Mouse (Mus musculus): ENCODE data around the gene Arel1.

Gene Arel1

GRCm38 (mm10) chr12:84907024-84907626, 63.6 kb downstream of the Arel1 start:
- DNase-seq (ENCODE audit: low read depth, low spot score) = no peak

GRCm38 (mm10) chr12:84904399-84904798, 66.3 kb downstream of the Arel1 start:
- DNase-seq (ENCODE audit: low read depth, low spot score) = no peak

- DNase-seq (ENCODE audit: low read depth, low spot score) = no peak
These were observed 70.4 kb downstream of the Arel1 start for GRCm38 (mm10) chr12:84900317-84900716.

- no peak for DNase-seq (ENCODE audit: low read depth, low spot score)
These were observed 73.4 kb downstream of the Arel1 start for GRCm38 (mm10) chr12:84897322-84897721.

DNA sequence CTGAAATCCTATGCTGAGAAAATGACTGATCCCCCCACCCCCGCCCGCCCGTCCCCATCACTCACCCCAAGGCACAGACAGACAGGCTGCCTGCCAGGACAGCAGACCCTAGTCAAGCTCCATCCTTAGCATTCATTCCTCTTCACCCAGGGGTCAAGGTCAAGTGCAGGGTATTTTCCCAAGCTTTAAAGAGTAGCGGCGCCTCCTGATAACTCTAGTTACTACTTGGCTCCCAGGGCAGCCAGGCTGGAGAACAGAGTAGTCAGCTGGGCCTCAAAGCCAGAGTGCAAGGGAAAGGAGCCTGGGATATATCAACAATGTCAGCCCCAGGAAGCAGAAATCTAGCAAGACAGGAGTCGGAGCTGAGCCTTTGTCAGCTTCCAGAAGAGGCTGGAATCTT, 74.5 kb downstream of the Arel1 start:
- no peak for DNase-seq (ENCODE audit: low read depth, low spot score)

- no peak for DNase-seq (ENCODE audit: low read depth, low spot score)
These were observed 76.8 kb downstream of the Arel1 start for GRCm38 (mm10) chr12:84893648-84894628.

DNA sequence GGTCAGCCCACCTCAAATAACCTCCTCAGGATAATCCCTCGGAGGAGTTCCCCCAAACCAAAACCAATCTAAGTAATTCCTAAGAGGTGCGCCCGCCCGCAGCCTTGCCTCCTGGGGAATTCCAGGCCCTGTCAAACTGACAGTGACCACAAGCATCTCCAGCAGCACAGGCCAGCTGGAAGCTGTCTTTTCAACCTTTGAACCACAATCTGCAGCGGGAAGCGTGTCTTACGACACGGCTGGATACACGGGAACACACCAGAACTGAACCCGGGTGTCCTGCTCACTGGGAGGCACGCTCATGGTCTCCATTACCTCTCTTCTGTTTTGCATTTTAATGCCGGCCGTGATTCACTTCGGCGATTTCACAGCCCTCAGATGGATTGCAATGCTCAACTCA, 80.4 kb downstream of the Arel1 start:
- DNase-seq (ENCODE audit: low read depth, low spot score) = no peak

DNA sequence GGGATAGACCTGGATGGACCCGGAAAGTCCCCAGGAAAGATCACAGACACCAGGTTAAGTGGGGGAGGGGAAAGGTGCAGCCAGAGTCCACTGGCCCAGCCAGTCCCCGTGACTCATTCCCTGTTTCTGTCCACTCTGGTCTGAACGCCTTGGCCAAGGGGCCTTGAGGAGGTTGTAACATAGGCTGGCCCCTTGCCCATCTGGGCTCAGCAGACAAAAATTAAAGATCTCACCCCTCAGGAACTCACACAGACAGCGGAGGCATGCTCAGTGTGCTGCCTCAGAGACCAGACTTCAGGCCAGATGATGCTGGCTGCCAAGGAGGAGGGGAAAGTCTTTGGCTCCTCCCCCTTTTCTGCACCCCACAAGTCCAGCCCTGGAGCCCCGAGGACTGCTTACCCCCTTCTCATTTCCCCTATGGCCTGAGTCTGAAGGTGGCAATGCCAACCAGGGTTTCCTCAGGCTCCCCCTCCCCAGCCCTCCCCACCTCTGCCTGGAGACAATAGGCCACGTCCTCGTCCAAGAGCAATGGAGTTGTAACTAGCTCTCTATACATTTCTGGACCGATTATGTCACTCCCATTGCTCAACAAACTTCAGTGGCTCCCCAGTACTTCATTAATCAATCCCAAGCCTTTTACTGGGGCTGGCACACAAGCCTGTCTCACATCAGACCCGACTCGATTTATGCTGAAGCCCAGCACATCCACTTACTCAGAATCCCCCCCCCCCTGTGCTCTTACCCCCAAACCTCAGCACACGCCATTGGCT, 85.4 kb downstream of the Arel1 start:
- DNase-seq (ENCODE audit: low read depth, low spot score) = no peak

GRCm38 (mm10) chr12:84884423-84885076, 86.2 kb downstream of the Arel1 start:
- DNase-seq (ENCODE audit: low read depth, low spot score) = no peak

- DNase-seq (ENCODE audit: low read depth, low spot score) = no peak
These were observed 87.9 kb downstream of the Arel1 start for GRCm38 (mm10) chr12:84882796-84883195.

DNA sequence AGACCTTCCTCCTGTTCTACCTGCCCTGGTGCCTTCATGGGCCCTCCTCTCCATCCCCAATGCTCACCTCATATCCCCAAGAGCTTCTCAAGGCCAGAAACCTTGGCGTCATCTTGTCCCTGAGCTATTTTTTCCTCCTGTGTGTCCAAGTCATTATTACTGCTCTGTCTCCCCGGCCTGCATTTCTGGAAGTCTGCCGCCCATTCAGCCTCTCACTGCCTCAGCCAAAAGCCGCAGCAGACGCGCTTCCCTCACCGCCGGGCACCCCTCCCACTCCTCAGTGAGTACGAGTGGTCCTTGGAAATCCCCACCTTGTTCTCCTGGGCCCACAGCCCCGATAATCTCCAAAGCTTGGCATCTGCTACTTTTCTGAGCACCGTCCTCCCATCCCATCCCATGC, 90.6 kb downstream of the Arel1 start:
- no peak for DNase-seq (ENCODE audit: low read depth, low spot score)

GRCm38 (mm10) chr12:84876481-84877121, 94.1 kb downstream of the Arel1 start, which contains the start of gene Ltbp2:
Gene Ltbp2, minus strand, starts transcription at chr12:84876532.
- DNase-seq (ENCODE audit: low read depth, low spot score) = peak; percentile 59

GRCm38 (mm10) chr12:84875761-84876480, 94.8 kb downstream of the Arel1 start:
- no peak for DNase-seq (ENCODE audit: low read depth, low spot score)

DNA sequence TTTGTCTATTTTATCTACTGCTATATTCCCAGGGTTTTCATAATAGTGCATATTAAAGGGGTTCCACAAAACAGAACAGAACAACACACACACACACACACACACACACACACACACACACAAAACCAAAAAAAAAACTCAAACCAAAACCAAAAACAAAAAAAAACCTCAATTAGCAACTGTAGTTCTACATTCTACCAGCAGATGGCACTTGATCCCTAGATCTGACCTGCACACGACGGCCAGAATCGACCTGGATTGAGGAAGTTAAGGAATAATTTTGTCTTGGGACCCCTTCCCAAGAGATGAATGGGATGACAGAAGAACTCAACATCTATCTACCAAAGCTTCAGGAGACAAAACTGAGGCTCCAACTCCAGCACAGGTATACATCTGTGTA, 97.3 kb downstream of the Arel1 start:
- DNase-seq (ENCODE audit: low read depth, low spot score) = no peak

GRCm38 (mm10) chr12:84872310-84872709, 98.4 kb downstream of the Arel1 start:
- no peak for DNase-seq (ENCODE audit: low read depth, low spot score)

Measured in embryo, embryonic 11.5 days (tissue).